Mouse (Mus musculus) midbrain, postnatal 0 days (tissue): ENCODE data around the gene Marc2. TPM values are rescaled to one million over a fixed set of nuclear protein-coding genes. Genes with fewer than 3 reads are reported as not detected.

Experiments used
- ATAC-seq: fragments of 200-750 bp; cut with Nextera tagmentation; 2 replicates; pipeline ENCODE4 v1.8.0; 2017; ENCODE audit warnings: moderate number of reproducible peaks, mild to moderate bottlenecking, moderate TSS enrichment, moderate library complexity; ENCODE audit not compliant: low FRiP score
- DNase-seq: peaks from one replicate; pipeline ENCODE4 v3.0.0-alpha.2; 2015; ENCODE audit warnings: low spot score
- H3K27ac ChIP-seq: fragments of 300-500 bp; sonication (generic); 2 replicates; pipeline ENCODE4 v1.5.1; 2014; ENCODE audit warnings: low read depth, mild to moderate bottlenecking, low read length, mixed read lengths
- H3K27me3 ChIP-seq: fragments of 300-500 bp; sonication (generic); 2 replicates; pipeline ENCODE4 v1.6.1; 2014; ENCODE audit warnings: low read length, control low read depth, mixed read lengths; ENCODE audit not compliant: insufficient read depth
- H3K36me3 ChIP-seq: fragments of 300-500 bp; sonication (generic); 2 replicates; pipeline ENCODE4 v1.6.1; 2014; ENCODE audit warnings: low read length, control low read depth, mixed read lengths; ENCODE audit not compliant: insufficient read depth
- H3K4me1 ChIP-seq: fragments of 300-500 bp; sonication (generic); 2 replicates; pipeline ENCODE4 v1.6.1; 2014; ENCODE audit warnings: mild to moderate bottlenecking, control low read depth, antibody characterized with exemption, low read length, mixed read lengths; ENCODE audit not compliant: insufficient read depth
- H3K4me2 ChIP-seq: fragments of 300-500 bp; sonication (generic); 2 replicates; pipeline ENCODE4 v1.6.1; 2014; ENCODE audit warnings: low read depth, mild to moderate bottlenecking, low read length, mixed read lengths; ENCODE audit not compliant: poor library complexity, severe bottlenecking
- H3K4me3 ChIP-seq: fragments of 300-500 bp; sonication (generic); 2 replicates; pipeline ENCODE4 v1.5.1; 2014; ENCODE audit warnings: low read depth, mild to moderate bottlenecking, low read length, moderate library complexity
- H3K9ac ChIP-seq: fragments of 300-500 bp; sonication (generic); replicated peaks from 2 replicates; pipeline ENCODE4 v1.6.1; 2014; ENCODE audit warnings: mild to moderate bottlenecking, low read length, moderate library complexity, mixed read lengths; ENCODE audit not compliant: poor library complexity, severe bottlenecking
- H3K9me3 ChIP-seq: fragments of 300-500 bp; sonication (generic); 2 replicates; pipeline ENCODE4 v1.6.1; 2016; ENCODE audit warnings: low read length, control low read depth
- CTCF ChIP-seq: IDR thresholded peaks from 2 replicates; pipeline ENCODE4 v1.5.1; 2016; ENCODE audit warnings: antibody characterized with exemption, mild to moderate bottlenecking
- WGBS: fragments of 180-500 bp; shearing (Covaris S2); extraction: QIAGEN DNeasy Blood & Tissue Kit; methylation state at CpG from one replicate; pipeline ENCODE4 v1.1.7; 2014; 5-methylcytosine and 5-hydroxymethylcytosine counted together
- polyA plus RNA-seq: library from polyadenylated mRNA; unstranded; fragments of >200 nt; fragmentation: Nextera tagmentation; extraction: Ambion mirVana; gene quantifications from 2 replicates; pipeline ENCODE4 v1.2.1, GENCODE M21; 2015
- total RNA-seq: library from RNA; depleted of rRNA; stranded (reverse); fragments of >200 nt; gene quantifications from 2 replicates; pipeline ENCODE4 v1.2.3, GENCODE M21; 2014

The Marc2 gene
- total and polyA plus RNA-seq, 2 experiments from 2014 or later, result 46.3 to 121 TPM

GRCm38 (mm10) chr1:184861551-184861950 lies 15.3 kb upstream of the Marc2 start:
- ATAC-seq (no peak), DNase-seq (no peak)
- TF ChIP-seq CTCF, result no peak
- Histone ChIP-seq H3K4me2 (no peak overlapping the region), H3K9ac (no peak overlapping the region), H3K27ac (no peak overlapping the region), H3K27me3 (no peaks in the 10 kb centered on the region), H3K4me1 (no peaks in the 10 kb centered on the region), H3K9me3 (no peaks in the 10 kb centered on the region), H3K36me3 (no peaks in the 10 kb centered on the region), H3K4me3 (no peak overlapping the region)
- WGBS, result 82% methylated on average over 2 of the region's 2 CpGs

- H3K4me1 ChIP-seq, result no peaks in the 10 kb centered on the region
- H3K27ac ChIP-seq, result no peak overlapping the region
- TF ChIP-seq CTCF, result no peak
- DNase-seq, result no peak
- no peaks in the 10 kb centered on the region for H3K36me3 ChIP-seq
- no peaks in the 10 kb centered on the region for H3K27me3 ChIP-seq
- WGBS, result 63% methylated on average over 3 of the region's 3 CpGs
- H3K9ac ChIP-seq, result no peak overlapping the region
- no peaks in the 10 kb centered on the region for H3K9me3 ChIP-seq
- H3K4me3 ChIP-seq, result no peak overlapping the region
- H3K4me2 ChIP-seq, result no peak overlapping the region
- ATAC-seq, result no peak
Observed at GRCm38 (mm10) chr1:184860276-184860675, 14.0 kb upstream of the Marc2 start.

DNA sequence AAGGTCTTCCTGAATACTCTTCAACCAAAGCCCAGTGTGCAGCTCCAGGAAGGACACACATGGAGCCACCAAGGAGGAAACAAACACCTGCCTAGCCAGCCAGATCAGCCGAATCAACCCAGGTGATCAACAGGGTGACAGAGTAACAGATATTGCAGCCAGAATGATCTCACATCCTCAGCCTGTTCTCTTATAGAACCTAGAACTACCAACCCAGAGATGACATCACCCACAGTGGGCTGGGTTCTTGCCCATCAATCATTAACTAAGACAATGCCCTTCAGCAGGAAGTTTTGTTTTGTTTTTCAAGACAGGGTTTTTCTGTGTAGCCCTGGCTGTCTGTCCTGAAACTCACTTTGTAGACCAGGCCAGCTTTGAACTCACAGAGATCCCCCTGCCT lies 12.0 kb upstream of the Marc2 start:
- no peaks in the 10 kb centered on the region for H3K4me1 ChIP-seq
- H3K27ac ChIP-seq, result no peak overlapping the region
- no peak for TF ChIP-seq CTCF
- no peaks in the 10 kb centered on the region for H3K36me3 ChIP-seq
- H3K9ac ChIP-seq, result no peak overlapping the region
- H3K9me3 ChIP-seq, result no peaks in the 10 kb centered on the region
- ATAC-seq (no peak), DNase-seq (no peak)
- H3K4me3 ChIP-seq, result no peak overlapping the region
- H3K27me3 ChIP-seq, result no peaks in the 10 kb centered on the region
- WGBS, result 88% methylated on average over 1 of the region's 1 CpGs
- no peak overlapping the region for H3K4me2 ChIP-seq

GRCm38 (mm10) chr1:184857216-184857615 lies 11.0 kb upstream of the Marc2 start:
- H3K4me2 ChIP-seq, result no peak overlapping the region

DNA sequence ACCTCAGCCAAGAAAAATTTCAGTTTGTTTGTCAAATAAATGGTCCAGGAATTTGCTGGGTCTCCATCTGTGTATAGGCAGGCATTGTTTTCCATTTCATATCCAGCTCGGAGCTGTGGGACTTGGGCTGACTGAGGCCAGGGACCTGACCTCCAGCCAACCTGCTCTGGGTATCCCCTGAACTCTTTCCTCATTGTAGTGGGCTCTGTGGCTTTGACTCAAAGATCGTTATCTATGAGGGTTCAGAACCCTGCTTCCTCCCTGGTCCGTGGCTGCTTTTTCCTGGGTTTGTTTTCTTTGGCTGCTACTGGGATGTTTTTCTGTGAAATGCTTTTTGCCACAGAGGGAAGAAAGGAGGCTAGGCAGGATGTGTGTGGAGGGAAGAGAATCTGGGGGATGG lies 7.7 kb upstream of the Marc2 start:
- no peaks in the 10 kb centered on the region for H3K36me3 ChIP-seq
- no peak for TF ChIP-seq CTCF
- no peaks in the 10 kb centered on the region for H3K27me3 ChIP-seq
- no peak for DNase-seq
- no peak overlapping the region for H3K9ac ChIP-seq
- H3K9me3 ChIP-seq, result no peaks in the 10 kb centered on the region
- no peak for ATAC-seq
- no peak overlapping the region for H3K4me3 ChIP-seq
- 60% methylated on average over 3 of the region's 3 CpGs for WGBS
- H3K4me2 ChIP-seq, result no peak overlapping the region
- no peaks in the 10 kb centered on the region for H3K4me1 ChIP-seq
- no peak overlapping the region for H3K27ac ChIP-seq

More at GRCm38 (mm10) chr1:184857216-184857615, 11.0 kb upstream of the Marc2 start:
- no peak overlapping the region for H3K27ac ChIP-seq
- no peaks in the 10 kb centered on the region for H3K27me3 ChIP-seq
- DNase-seq (no peak), ATAC-seq (no peak)
- H3K9me3 ChIP-seq, result no peaks in the 10 kb centered on the region
- no peak for TF ChIP-seq CTCF
- H3K36me3 ChIP-seq, result no peaks in the 10 kb centered on the region
- H3K4me1 ChIP-seq, result no peaks in the 10 kb centered on the region
- H3K9ac ChIP-seq, result no peak overlapping the region
- no peak overlapping the region for H3K4me3 ChIP-seq
- 92% methylated on average over 9 of the region's 9 CpGs for WGBS

DNA sequence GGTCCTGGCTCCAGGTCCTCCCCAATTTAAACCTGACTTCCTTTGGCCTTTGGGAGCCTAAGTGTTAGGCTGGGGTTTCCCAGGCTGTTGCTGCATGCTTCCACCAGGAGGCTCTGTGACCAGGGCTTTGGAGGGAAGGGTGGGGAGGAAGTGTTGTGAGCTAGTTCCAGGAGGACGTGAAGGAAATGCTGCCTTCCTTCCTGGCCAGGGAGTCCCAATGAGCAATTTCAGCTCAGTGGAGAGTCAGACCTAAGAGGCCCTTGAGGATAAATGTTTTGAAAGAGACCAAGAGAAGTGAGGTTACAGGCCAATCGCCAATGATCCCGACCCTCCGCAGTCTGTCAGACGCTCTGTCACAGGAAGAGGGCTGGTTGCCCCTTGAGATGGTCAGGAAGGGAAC lies 7.1 kb upstream of the Marc2 start:
- WGBS, result 32% methylated on average over 5 of the region's 5 CpGs
- no peaks in the 10 kb centered on the region for H3K27me3 ChIP-seq
- H3K27ac ChIP-seq, result no peak overlapping the region
- DNase-seq, result peak; percentile 32
- H3K4me1 ChIP-seq, result no peaks in the 10 kb centered on the region
- peak; percentile 82 for TF ChIP-seq CTCF
- no peaks in the 10 kb centered on the region for H3K9me3 ChIP-seq
- H3K4me2 ChIP-seq, result no peak overlapping the region
- no peak for ATAC-seq
- H3K9ac ChIP-seq, result no peak overlapping the region
- H3K4me3 ChIP-seq, result no peak overlapping the region
- H3K36me3 ChIP-seq, result no peaks in the 10 kb centered on the region
